Mouse (Mus musculus) neural tube, embryonic 11.5 days (tissue): ENCODE results near the gene Nat8l. TPM values are rescaled to one million over a fixed set of nuclear protein-coding genes. Genes with fewer than 3 reads are reported as not detected.

Source experiments
- ATAC-seq: fragments of 200-750 bp; cut with Nextera tagmentation; 2 replicates; pipeline ENCODE4 v1.8.0; 2017; ENCODE audit warnings: moderate number of reproducible peaks, mild to moderate bottlenecking, moderate TSS enrichment, moderate library complexity; ENCODE audit not compliant: insufficient read depth, low FRiP score, low TSS enrichment
- DNase-seq: peaks from one replicate; pipeline ENCODE4 v3.0.0-alpha.2; 2015; ENCODE audit warnings: low spot score
- H3K27ac ChIP-seq: fragments of 300-500 bp; sonication (generic); 2 replicates; pipeline ENCODE4 v1.5.1; 2014; ENCODE audit warnings: low read depth, mild to moderate bottlenecking, low read length
- H3K27me3 ChIP-seq: fragments of 300-500 bp; sonication (generic); 2 replicates; pipeline ENCODE4 v1.6.1; 2014; ENCODE audit warnings: mild to moderate bottlenecking, low read length, mixed read lengths; ENCODE audit not compliant: control insufficient read depth, insufficient read depth
- H3K36me3 ChIP-seq: fragments of 300-500 bp; sonication (generic); 2 replicates; pipeline ENCODE4 v1.6.1; 2014; ENCODE audit warnings: mild to moderate bottlenecking, low read length, moderate library complexity, mixed read lengths; ENCODE audit not compliant: control insufficient read depth, insufficient read depth
- H3K4me1 ChIP-seq: fragments of 300-500 bp; sonication (generic); 2 replicates; pipeline ENCODE4 v1.6.1; 2014; ENCODE audit warnings: low read length, mixed read lengths; ENCODE audit not compliant: control insufficient read depth, insufficient read depth
- H3K4me2 ChIP-seq: fragments of 300-500 bp; sonication (generic); 2 replicates; pipeline ENCODE4 v1.6.1; 2014; ENCODE audit warnings: low read depth, mild to moderate bottlenecking, moderate library complexity
- H3K4me3 ChIP-seq: fragments of 300-500 bp; sonication (generic); 2 replicates; pipeline ENCODE4 v1.5.1; 2014; ENCODE audit warnings: low read depth, low read length
- H3K9ac ChIP-seq: fragments of 300-500 bp; sonication (generic); 2 replicates; pipeline ENCODE4 v1.6.1; 2014; ENCODE audit warnings: mild to moderate bottlenecking, low read length
- H3K9me3 ChIP-seq: fragments of 300-500 bp; sonication (generic); 2 replicates; pipeline ENCODE4 v1.6.1; 2016; ENCODE audit warnings: low read length; ENCODE audit not compliant: control insufficient read depth
- WGBS: fragments of 180-500 bp; shearing (Covaris S2); extraction: QIAGEN DNeasy Blood & Tissue Kit; methylation state at CpG from one replicate; pipeline ENCODE4 v1.1.7; 2014; 5-methylcytosine and 5-hydroxymethylcytosine counted together
- polyA plus RNA-seq: library from polyadenylated mRNA; unstranded; fragments of >200 nt; fragmentation: Nextera tagmentation; extraction: Ambion mirVana; gene quantifications from 2 replicates; pipeline ENCODE4 v1.2.1, GENCODE M21; 2014

Nat8l gene
- polyA plus RNA-seq, 1 experiment from 2014 or later: 2.2 TPM

DNA sequence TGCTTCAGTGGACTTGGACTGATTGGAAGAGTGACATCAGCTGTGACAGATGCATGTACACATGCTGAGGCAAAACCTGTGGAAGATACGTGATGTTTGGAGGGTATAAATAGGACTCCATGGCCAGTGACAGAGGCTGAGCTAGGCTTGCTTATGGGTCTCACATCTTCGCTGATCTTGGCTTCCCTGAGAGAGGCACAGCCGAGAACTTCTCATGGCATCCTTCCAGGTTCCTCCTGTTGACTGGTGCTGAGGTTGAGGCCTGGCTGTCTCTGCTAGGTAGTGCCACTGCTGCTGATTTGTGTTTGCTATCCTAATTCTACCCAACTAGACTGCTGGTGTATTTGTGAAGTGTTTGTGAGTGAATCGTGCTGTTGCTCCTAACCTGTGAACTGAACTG, 23.2 kb downstream of the Nat8l start:
- no peaks in the 10 kb centered on the region for H3K27me3 ChIP-seq
- 87% methylated on average over 4 of the region's 4 CpGs for WGBS

DNA sequence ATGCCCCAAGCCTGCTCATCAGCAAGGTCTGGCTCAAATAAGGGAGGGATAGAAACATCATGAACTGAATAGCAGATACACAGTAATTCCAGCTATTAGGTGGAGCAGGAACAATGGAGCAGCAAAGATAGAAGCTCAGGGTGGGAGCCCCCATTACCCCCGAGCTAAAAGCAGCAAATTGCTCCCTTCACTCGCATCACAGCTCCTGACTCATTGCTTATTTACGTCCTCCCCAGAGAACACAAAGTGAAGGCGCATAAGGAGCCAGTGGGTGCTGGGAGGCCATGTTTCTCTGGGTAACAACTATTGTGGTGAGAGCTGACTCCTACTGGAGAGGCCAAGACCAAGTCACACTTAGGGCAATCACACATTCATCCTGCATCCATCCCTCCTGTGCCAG, 34.3 kb downstream of the Nat8l start:
- Histone ChIP-seq H3K9me3 (no peaks in the 10 kb centered on the region), H3K27me3 (no peaks in the 10 kb centered on the region), H3K4me2 (no peak overlapping the region), H3K9ac (no peak overlapping the region), H3K27ac (no peak overlapping the region), H3K4me3 (no peak overlapping the region), H3K4me1 (no peaks in the 10 kb centered on the region), H3K36me3 (no peaks in the 10 kb centered on the region)
- 57% methylated on average over 4 of the region's 4 CpGs for WGBS
- DNase-seq: no peak
- ATAC-seq: no peak

More for the DNA sequence above, 23.2 kb downstream of the Nat8l start:
- Histone ChIP-seq H3K4me3 (no peak overlapping the region), H3K4me2 (no peak overlapping the region), H3K36me3 (no peaks in the 10 kb centered on the region), H3K9me3 (no peaks in the 10 kb centered on the region), H3K4me1 (no peaks in the 10 kb centered on the region), H3K9ac (no peak overlapping the region), H3K27ac (no peak overlapping the region)
- DNase-seq (no peak), ATAC-seq (no peak)

DNA sequence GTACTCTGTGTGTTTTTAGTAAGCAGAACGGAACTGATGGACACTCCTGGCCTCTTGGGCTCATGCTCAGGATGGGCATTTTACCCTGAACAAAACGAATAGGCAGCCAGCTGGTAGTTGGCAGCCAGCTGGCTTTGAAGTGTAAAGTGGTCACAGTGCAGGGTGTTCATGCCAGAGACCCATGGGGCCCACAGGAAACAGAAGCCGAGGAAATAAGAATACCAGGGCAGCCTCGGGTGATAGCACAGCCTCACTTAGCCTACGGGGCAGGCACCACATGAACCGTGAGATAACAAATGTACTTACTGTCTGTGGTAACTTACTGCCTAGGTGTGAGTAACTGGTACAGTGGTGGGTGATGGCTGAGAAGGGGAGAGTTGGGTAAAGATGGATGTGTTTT, 35.2 kb downstream of the Nat8l start:
- 77% methylated on average over 6 of the region's 6 CpGs for WGBS
- DNase-seq (no peak), ATAC-seq (no peak)
- no peaks in the 10 kb centered on the region for H3K27me3 ChIP-seq
- no peak overlapping the region for H3K9ac ChIP-seq
- H3K27ac ChIP-seq: no peak overlapping the region
- no peaks in the 10 kb centered on the region for H3K9me3 ChIP-seq
- H3K4me2 ChIP-seq: no peak overlapping the region
- no peaks in the 10 kb centered on the region for H3K4me1 ChIP-seq
- H3K4me3 ChIP-seq: no peak overlapping the region
- no peaks in the 10 kb centered on the region for H3K36me3 ChIP-seq

DNA sequence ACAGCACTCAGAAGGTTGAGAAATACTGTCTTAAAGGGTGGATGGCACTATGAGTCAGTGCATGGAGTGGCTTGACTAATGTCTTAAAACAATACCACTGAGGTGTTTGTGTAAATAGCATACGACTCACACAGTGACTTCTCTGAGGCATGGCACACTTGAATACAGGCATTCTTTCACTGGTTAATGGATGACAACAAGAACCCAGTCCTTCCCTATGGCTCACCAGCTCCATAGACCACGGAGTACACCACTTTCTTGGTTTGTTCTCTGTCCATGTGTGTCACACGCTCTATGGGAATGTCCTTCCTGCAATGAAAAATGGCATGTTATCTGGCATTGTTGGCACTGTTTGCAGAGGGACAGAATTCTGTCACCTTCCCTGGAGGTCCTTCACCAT, 36.7 kb downstream of the Nat8l start:
- no peak overlapping the region for H3K27ac ChIP-seq
- no peaks in the 10 kb centered on the region for H3K27me3 ChIP-seq
- ATAC-seq: no peak
- no peaks in the 10 kb centered on the region for H3K36me3 ChIP-seq
- H3K9me3 ChIP-seq: no peaks in the 10 kb centered on the region
- H3K9ac ChIP-seq: no peak overlapping the region
- H3K4me3 ChIP-seq: no peak overlapping the region
- DNase-seq: no peak
- no peak overlapping the region for H3K4me2 ChIP-seq
- no peaks in the 10 kb centered on the region for H3K4me1 ChIP-seq
- WGBS: 58% methylated on average over 3 of the region's 3 CpGs

Other genes with a start within 250 kb of the Nat8l start
- 51.0 and 54.6 TPM in 2 replicates for gene Letm1, start 213.2 kb upstream of the Nat8l start, polyA plus RNA-seq
- 96.0 and 116 TPM in 2 replicates for gene Nsd2, start 175.3 kb upstream of the Nat8l start, polyA plus RNA-seq
- gene Nelfa, start 59.6 kb upstream of the Nat8l start, polyA plus RNA-seq: 68.4 and 71.5 TPM in 2 replicates
- gene Gm1673, start 12.6 kb upstream of the Nat8l start, polyA plus RNA-seq: 199 TPM in 2 replicates
- 0.27 and 0.42 TPM in 2 replicates for gene Poln, start 173.5 kb downstream of the Nat8l start, polyA plus RNA-seq
- gene Haus3, start 173.5 kb downstream of the Nat8l start, polyA plus RNA-seq: 40.6 and 43.1 TPM in 2 replicates
- gene Mxd4, start 191.7 kb downstream of the Nat8l start, polyA plus RNA-seq: 22.7 and 23.1 TPM in 2 replicates